Mouse (Mus musculus): ENCODE data around the gene Gad1.

Gene Gad1

DNA sequence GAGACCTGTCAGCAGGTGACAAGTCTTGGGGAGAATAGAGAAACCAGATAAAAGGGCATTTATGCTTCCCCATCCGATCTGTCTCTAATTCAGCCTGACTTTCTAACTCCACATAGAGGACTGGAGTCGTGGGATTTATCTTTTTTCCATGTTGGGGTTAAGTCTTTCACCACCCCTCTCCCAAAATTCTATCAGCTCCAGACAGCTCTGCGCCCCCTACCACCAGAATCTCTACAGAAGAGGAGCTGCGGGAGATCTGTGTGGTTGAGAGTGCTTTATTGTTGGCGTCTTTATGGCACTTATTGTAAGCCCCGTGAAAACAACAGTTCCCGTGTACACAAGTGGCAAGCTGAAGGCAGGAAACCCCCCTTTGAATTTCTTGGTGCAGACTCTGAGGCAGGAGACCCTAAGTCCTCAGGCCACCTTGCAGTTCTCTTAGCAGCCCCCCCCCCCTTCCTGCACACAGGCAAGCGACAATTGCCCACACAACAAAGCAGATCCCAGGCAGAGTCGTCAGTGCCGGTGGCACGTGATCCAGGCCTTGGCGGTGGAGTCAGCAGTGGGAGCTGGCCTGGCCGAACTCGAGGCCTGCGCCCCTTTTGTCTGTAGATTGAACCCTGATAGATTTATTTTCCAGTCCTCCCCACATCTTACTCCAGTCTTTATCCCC, 11.9 kb downstream of the Gad1 start:
- peak; percentile 52 for DNase-seq (ENCODE audit: low spot score)

DNA sequence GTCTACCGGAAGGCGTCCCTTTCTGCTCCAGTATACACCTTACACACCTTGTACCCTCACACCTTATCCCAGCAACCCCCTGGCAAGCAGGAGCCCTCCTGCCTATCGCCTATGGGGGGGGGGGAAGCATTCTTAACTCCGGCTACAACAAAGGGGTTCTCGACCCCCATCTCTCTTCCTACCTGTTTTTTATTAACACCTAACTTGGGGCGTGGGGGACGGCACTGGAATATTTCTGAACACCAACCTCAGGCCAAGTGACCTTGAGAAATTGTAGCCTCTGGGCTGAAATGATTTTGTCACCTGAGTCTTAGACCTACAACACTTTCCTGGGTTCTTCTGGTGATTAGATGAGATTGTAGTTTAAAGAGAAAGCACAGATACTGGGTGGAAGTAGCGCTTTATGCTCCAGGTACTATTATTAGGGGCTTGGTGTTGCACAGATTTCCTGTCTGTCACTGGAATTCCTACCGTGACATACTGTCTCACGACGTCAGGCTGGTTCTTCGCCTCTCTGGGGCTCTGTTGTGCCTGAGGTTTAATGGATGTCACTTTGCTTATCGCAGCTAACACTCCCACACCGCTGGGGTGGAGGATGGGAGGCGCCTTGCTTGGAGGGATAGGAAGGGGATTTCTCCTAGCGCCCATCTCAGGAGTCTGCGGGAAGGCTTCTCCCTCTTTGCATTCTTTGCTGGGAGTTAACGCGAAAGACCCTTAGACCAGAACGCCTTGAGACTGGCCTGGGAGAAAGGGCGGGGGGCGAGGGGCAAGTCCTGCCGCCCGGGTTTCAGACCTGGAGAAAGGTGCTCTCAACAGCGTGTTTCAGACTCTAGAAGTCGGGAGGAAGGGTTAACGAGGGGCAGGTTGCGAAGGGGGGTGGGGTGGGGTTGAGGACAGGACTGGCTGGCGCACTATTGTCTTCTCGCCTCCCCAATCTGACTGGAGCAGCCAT, 13.1 kb downstream of the Gad1 start:
- no peak for DNase-seq (ENCODE audit: low spot score)

DNA sequence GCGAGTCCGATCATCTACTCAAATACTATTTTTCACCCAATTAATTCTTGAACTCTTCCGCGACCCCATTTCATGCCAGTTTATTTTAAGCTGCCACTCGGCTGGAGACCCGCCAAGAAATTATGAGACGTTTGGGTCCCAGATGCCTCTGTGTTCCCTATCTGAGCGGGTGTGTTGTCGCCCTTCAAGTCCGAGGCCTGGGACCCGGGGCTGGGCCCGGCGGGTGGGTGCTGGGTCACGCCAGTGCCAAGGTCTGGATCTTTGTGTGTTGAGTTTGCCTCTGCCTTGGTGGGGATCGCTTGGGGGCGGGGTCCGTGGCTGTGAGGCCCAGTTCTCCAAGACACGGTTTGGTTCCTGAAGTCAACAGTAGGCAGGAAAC, 13.7 kb downstream of the Gad1 start:
- DNase-seq (ENCODE audit: low spot score) = no peak

DNA sequence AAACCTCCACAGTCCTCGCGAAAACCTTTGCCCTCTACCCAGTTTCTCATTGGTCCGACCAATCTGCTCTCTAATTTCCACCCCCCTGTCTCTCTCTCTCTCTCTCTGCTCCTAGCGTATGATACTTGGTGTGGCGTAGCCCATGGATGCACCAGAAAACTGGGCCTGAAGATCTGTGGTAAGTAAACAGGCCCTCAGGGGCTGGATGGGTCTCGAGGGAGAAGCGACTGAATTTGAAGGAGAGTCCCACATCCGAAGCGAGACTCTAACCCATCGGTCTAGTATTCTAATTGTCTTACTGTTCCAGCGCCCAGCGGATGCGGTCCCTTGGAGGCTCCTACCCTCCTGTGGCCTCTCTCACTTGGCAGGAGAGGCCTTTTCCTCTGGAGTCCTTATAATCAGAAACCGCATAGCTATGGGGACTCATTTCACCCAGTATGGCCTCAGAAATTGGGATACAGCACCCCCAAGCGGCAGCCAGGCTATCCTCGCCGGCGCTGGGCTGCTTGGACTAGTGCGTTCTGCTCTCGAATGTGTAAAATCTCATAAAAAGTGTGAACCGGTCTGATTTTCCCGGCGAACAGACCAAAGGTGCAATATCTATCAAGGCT, 14.3 kb downstream of the Gad1 start:
- DNase-seq (ENCODE audit: low spot score) = peak; percentile 77

DNA sequence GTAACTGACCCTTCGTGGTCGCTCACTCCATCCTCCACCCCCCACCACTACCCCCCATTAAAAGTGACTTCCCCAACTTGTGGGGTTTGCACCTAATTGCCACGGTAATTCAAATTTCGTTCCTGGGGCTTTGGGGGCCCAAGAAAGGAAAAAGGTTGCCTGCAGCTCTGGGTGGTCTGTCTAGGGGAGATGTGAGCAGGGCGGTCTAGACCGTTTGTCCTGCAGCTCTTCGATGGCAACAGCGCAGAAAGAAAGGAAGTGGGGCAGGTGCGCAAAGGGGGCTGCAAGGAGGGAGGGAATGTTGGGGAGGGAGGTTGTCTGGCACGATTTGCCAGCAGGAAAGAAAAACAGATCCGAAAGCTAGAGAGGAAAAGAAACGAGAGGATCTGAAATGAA, 14.8 kb downstream of the Gad1 start:
- DNase-seq (ENCODE audit: low spot score) = no peak

DNA sequence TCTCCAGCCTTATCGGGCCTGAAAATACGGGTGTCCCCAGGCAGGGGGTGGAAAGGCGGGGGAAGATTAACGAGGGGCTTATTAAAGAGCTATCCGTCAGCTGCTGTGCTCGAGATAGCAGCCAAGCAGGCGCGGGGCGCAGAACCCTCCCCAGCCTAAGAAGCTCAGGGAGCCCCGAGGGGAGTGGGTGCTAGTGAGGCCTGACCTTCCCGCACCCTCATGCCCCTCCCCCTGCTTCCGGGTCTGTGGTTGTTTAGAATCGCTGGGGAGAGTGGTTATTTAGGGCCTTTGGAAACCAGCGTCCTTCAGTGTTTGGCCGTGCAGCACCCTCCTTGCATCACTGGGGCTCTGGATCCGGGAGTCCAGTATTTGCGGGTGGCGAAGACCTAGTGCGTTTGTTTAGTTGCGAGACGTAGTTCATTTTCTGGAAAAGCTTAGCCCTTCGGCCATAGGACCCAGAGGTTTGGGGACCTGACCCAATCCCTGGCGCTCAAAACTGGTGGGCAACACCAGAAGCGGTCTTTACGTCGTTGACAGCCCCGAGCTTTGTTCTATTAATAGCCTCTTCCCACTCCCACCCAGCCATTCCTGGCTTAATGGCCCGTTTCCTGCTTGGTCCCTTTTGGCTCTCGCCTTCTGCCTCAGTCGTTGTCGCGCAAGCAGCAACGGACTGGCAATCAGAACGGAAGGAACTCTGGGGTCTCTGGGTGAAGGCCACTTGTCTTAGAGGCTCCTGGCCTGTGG, 15.5 kb downstream of the Gad1 start:
- DNase-seq (ENCODE audit: low spot score) = peak; percentile 58

DNA sequence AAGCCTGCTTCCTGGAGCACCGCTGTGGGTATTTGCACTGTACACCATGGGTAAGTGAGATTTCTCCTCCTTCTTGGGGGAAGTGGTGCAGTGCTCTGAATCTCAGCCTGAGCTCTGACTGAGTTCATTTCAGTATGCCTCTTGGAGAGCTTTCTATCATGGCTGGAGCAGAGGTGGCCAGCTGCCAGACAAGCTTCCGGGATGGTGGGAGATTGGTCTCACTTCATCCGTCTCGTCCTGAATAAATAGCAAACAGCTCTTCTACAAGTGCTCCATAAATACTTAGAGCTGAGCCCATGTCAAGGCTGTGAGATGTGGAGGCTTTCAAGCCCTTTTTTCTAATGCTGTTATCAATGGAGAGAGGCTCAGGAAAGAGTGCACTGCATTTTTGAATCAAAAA, 18.8 kb downstream of the Gad1 start:
- DNase-seq (ENCODE audit: low spot score) = no peak

DNA sequence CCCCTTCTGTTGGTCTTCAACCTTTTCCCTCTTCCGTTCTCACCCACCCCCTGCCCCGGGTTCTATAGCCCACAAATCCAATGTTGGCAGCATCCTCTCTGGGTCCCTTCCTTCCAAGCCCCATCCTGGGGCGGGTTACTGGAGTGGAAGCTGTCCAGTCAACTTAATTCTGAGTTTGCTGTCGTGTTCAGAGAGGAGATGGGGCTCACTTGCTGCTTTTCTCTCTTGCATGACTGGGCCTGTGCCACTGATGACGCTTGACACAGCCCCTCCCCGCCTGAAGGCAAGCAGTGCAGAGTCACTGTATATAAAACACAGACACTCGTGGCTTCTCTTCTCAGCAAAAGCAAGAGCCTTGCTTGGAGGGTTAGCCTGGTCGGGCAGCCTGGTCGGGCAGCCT, 19.4 kb downstream of the Gad1 start:
- no peak for DNase-seq (ENCODE audit: low spot score)

DNA sequence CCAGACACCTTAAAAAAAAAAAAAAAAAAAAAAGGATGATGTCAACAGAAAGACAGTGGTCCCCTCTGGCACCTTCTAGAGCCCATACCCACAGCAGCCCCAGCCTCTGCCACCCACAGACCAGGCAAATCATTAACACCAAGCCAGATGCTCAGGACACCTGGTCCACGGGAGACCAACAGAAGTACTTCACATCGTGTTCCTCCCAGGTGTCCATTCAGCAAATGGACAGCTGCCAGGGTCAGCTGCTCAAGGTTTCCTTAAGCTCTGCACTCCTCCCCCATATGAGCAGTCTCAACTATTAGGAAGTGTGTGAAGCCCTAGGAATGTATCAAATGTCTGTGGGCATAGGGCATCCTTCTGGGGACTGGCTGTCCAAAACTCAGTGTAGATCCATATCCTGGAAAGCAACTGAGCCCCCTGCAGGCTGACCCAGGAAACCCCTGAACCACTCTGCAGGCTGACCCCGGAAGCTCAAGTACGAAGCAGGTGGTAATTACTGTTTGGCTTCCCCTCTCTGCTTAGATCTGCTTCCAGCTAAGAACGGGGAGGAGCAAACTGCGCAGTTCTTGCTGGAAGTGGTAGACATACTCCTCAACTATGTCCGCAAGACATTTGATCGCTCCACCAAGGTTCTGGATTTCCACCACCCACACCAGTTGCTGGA, 20.8 kb downstream of the Gad1 start:
- no peak for DNase-seq (ENCODE audit: low spot score)

DNA sequence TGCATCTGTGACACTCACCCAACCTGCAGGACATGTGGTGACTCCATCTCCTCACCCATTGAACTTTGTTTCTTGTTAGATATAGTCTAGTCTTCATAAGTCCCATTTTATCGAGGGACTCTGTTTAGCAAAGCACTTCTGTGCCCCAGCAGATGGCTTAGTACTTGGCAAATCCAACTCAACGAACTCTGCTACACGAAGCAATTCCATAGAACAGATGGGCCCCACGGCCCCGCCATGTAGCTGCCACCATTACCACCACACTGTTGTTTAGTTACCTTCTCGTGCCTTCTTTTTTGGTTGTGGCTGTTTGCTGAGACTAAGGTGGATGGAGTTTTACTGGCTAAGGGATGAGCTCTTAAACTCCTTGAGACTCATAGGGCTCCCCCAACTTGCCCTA, 35.3 kb downstream of the Gad1 start:
- DNase-seq (ENCODE audit: low spot score) = no peak

DNA sequence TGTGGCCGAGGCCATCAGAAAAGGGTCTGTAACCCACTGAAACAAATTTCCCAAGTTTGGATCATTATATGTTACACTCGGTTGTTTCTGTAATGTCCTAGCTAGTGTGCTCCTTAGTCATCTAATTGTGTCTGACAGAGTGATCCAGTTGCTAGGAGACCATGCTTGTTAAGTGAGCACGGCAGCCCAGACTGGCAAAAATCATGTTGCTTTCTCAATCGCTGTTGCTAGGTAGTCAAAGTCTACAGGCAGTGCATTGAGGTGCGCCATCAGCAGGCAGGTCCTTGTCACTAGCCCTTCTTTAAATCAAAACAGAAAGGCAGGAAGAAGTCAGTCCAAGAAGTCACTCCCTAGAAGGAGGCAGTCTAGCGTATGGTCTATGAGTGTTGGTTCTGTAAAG, 39.6 kb downstream of the Gad1 start:
- no peak for DNase-seq (ENCODE audit: low spot score)

DNA sequence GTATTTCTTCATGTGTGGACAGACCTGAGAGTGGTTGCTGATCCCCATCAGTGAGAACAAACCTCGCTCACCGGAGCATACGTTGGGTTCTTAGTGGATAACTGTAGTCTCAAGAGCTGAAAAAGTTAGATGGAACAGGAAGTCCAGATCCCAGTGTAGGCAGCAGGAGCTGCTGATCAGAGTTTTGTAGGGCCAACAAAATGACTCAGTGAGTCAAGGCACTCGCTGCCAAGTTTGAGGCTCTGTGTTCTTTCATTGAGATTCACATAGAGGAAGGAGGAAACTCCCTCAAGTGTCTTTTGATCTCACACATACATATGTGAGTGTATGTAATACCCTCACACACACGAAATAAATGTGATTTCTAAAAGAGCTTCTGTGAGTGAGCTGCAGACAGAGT, 40.8 kb downstream of the Gad1 start:
- no peak for DNase-seq (ENCODE audit: low spot score)

DNA sequence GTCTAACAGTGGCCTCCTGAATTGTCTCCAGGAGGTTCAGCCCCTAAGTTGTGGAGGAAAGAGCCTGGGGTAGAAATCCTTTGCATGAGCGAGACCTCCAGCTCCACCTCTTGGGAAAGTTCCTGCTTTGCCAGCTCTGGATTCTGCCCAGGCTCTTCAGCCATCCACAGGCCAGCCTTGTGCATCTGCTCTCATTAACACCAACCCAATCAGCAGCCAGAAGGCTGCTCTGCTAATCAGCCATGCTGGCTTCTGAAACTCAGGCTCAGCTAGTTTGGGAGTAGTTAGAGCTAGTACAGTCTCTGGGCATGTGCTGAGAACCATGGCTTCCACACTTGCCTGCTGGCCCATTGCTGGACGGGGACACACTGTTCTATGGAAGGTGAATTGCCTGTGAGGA, 43.0 kb downstream of the Gad1 start:
- no peak for DNase-seq (ENCODE audit: low spot score)

DNA sequence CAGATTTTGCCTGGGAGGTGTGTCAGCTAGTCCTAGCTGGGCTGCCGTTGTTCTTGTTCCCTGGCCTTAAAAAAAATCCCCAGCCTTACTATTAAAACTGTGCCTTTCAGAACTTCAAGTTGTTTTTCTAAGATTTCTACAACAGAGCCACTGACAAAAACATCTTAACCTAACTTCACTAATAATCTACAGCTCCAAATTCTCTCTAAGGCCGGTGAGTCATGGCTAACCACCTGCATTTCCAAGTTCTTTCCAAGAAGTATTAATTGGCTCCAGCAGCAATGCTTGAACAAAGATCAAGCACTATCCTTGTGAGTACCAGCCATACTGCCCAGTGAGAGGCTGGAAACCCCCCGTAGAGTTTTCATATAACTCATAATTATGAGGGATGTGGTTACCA, 56.9 kb downstream of the Gad1 start:
- no peak for DNase-seq (ENCODE audit: low spot score)

DNA sequence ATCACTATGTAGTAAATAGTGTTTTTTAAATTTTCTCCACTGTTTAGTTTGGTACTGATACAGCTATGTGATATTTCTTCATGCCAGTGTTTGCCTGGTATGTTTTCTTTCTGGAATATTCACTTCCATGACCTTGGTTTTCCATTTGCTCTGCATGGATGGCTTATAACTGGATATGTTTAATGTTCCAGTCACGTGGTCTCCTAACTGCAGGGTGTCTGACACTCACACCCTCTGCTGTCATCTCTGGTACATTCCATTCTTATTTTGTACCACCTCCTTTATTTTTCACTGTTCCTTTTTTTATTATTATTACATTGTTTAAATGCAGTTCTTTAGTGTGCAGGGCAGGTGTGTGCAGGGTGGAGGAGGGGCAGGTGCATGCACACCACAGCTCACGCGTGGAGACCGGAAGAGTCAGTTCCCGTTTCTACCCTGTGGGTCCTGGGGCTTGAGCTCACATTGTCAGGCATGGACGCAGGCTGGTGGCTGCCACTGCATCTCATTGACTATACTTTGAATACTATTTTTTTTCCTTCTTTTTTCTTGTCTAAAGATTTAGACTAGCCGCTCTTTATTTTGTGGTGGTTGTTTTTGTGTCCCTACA, 62.0 kb downstream of the Gad1 start:
- DNase-seq (ENCODE audit: low spot score) = no peak

DNA sequence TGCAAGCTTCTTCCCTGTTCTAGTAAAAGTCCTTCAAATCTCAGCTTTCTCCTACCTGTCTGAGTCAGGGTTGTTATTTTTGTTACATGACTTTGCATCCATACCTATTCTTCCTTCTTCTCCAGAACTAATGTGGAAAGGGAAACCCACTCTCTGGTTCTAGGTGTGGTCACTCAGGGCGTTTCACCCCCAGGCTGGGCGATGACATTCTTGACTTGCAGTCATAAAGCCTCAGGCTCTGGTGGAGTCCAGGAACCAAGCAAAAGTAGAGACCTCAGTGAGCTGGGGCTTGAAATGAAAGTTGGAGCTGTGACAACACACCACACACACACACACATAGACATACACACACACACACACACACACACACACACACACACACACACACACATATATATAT, 63.2 kb downstream of the Gad1 start:
- DNase-seq (ENCODE audit: low spot score) = no peak

DNA sequence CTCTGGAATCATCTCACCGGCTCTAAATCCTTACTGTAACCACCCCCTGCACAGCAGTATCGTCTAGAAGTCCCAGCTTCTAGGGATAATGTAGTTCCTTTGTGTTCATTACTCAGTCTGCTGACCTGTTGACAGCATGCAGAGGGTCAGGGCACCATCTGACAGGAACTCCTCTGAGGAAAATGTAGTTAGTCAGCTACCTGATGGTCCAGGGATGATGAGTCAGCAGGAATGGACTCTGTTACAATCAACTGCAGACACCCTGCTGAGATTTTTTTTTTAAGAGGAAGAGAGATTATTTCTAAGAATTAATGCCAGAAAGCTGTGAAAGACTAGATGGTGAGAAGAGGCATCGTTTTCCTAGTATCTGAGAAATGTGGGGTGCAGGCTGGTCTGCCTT, 63.7 kb downstream of the Gad1 start:
- DNase-seq (ENCODE audit: low spot score) = no peak

DNA sequence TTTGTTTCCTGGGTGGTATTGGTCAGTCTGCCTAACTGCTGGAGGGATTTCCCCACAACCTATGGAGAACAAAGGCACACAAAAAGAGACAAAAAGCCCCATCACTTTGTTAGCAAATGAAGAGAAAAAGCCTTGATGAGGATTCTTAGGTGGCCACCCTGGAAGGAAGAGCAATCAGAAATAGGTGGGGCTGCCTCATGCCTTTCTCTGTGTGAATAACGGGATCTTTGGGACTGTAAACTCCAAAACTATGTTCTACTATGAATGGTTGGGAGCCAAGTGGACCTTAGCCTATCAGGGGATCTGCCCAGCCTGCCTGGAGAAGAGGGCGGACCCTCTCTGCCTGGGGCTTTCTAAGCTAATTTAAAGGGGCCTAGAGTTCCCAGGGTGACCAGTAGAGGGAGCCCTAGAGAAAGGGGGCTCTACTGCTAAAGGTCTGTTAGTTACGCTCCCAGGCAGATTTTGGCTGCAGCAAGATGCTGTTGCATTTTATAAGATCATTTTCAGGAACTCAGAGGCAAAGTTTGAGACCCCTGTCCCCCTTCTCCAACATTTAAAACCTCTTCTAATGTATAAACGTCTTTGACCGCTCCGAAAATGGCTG, 66.5 kb downstream of the Gad1 start:
- no peak for DNase-seq (ENCODE audit: low spot score)

DNA sequence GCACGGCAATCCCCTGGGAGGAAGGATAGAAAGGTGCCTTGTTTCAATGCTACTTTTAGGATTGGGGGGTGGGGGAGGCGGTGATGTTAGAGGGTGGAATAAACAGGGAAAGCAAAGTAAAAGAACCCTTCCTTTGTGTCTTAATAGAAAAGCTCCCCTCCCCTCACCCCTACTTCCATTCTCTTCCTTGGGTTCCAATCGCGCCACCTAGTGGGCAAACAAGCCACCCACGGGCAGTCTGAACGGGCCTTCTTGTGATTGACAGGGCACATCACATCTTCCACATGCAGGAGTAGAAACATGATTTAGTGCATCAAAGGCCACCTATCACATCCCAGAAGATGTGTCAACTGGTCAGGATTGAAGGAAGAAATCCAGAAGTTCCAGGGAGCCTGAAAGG, 67.4 kb downstream of the Gad1 start:
- peak; percentile 73 for DNase-seq (ENCODE audit: low spot score)

DNA sequence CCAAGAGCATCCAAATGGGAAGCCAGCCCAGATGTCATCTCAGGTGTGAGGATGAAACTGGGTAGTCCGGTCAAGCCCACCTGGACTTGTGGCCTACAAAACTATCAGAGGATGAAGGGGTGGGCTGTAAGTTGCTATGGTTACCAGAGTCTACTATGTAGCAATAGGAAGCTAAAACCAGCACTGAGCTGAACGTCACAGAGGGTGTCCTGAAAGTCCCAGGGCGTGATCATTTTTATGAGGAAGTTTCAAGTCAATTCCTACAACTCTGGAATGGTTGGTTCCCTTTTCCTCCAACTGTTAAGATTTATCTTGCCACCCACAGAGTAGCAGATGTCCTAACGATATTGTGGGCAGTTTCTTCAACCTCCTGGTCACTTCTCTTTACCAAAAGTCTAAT, 69.4 kb downstream of the Gad1 start:
- DNase-seq (ENCODE audit: low spot score) = no peak

DNA sequence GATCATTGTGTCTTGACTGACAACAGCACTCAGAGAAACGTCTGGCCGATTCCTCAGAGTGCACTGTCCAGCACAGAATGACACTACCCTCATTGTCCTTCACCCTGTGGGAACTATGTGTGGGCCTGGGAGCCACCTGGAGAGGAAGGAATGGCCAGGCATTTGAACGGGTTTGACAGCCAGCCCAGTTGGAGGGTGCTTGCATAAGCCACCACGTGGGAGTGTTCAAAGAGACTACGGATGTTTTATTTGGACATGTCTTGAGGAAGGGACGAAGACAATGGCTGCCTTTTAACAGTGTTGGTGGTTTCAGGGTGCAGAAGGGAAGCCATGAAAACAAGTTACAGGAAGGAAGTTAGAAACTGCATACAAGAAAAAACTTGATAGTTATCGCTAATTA, 72.9 kb downstream of the Gad1 start:
- DNase-seq (ENCODE audit: low spot score) = no peak
